Mouse (Mus musculus): Measurements from ENCODE around the gene Rab24. TPM values are rescaled to one million over a fixed set of nuclear protein-coding genes. Genes with fewer than 3 reads are reported as not detected.
A peak's percentile ranks its signal among the peaks of the same experiment; 100 is the strongest.

Gene Rab24
- polyA plus RNA-seq, 1 experiment from 2014 or later = 76.2 TPM

- DNase-seq (ENCODE audit: low spot score) = no peak
- H3K36me3 ChIP-seq = peaks cover 35% of the 10 kb centered on the region
- WGBS = 83% methylated on average over 11 of the region's 11 CpGs
- no peaks in the 10 kb centered on the region for H3K9me3 ChIP-seq
- no peak overlapping the region for H3K4me3 ChIP-seq
- peaks cover 7% of the 10 kb centered on the region; the same call in 1 of the 2 replicates for H3K27me3 ChIP-seq (ENCODE audit: insufficient read depth, poor library complexity, severe bottlenecking)
- no peak overlapping the region for H3K27ac ChIP-seq
- peaks cover 61% of the 10 kb centered on the region for H3K4me1 ChIP-seq
These were observed 3.9 kb upstream of the Rab24 start for GRCm38 (mm10) chr13:55325596-55325995.

GRCm38 (mm10) chr13:55322130-55322825 lies 532 bp upstream of the Rab24 start:
- H3K4me3 ChIP-seq = peak overlapping the region; percentile 88
- no peak for DNase-seq (ENCODE audit: low spot score)
- peaks cover 66% of the 10 kb centered on the region for H3K36me3 ChIP-seq
- WGBS = 1% methylated on average over 31 of the region's 31 CpGs
- no peaks in the 10 kb centered on the region for H3K27me3 ChIP-seq (ENCODE audit: insufficient read depth, poor library complexity, severe bottlenecking)
- no peaks in the 10 kb centered on the region for H3K9me3 ChIP-seq
- peaks cover 39% of the 10 kb centered on the region for H3K4me1 ChIP-seq
- peak overlapping the region; percentile 96 for H3K27ac ChIP-seq

- Histone ChIP-seq H3K36me3 (peaks cover 74% of the 10 kb centered on the region), H3K4me1 (peaks cover 34% of the 10 kb centered on the region), H3K27ac (peak within 1 kb of the TSS; percentile 96), H3K27me3 (ENCODE audit: insufficient read depth, poor library complexity, severe bottlenecking) (no peaks in the 10 kb centered on the region), H3K9me3 (no peaks in the 10 kb centered on the region), H3K4me3 (peak within 1 kb of the TSS; percentile 88)
- DNase-seq (ENCODE audit: low spot score) = no peak
- WGBS = 70% methylated on average over 4 of the region's 4 CpGs
These were observed 1.7 kb downstream of the Rab24 start, which contains the start of gene Prelid1 for GRCm38 (mm10) chr13:55319931-55320533. TSS of gene Prelid1 (plus strand) at chr13:55320500.

- no peak for DNase-seq (ENCODE audit: low spot score)
- H3K4me3 ChIP-seq = no peak overlapping the region
- WGBS = 85% methylated on average over 3 of the region's 3 CpGs
- peaks cover 76% of the 10 kb centered on the region for H3K36me3 ChIP-seq
- no peaks in the 10 kb centered on the region for H3K27me3 ChIP-seq (ENCODE audit: insufficient read depth, poor library complexity, severe bottlenecking)
- no peak overlapping the region for H3K27ac ChIP-seq
- H3K4me1 ChIP-seq = peaks cover 27% of the 10 kb centered on the region
- H3K9me3 ChIP-seq = no peaks in the 10 kb centered on the region
These were observed 3.4 kb downstream of the Rab24 start for GRCm38 (mm10) chr13:55318351-55318750.

- H3K9me3 ChIP-seq = no peaks in the 10 kb centered on the region
- peaks cover 97% of the 10 kb centered on the region for H3K36me3 ChIP-seq
- H3K27ac ChIP-seq = no peak overlapping the region
- no peak for DNase-seq (ENCODE audit: low spot score)
- 86% methylated on average over 2 of the region's 2 CpGs for WGBS
- peaks cover 3% of the 10 kb centered on the region; the same call in 1 of the 2 replicates for H3K4me1 ChIP-seq
- no peak overlapping the region for H3K4me3 ChIP-seq
- no peaks in the 10 kb centered on the region for H3K27me3 ChIP-seq (ENCODE audit: insufficient read depth, poor library complexity, severe bottlenecking)
These were observed 6.8 kb downstream of the Rab24 start for GRCm38 (mm10) chr13:55314891-55315412.

- peaks cover 92% of the 10 kb centered on the region for H3K36me3 ChIP-seq
- H3K4me1 ChIP-seq = no peaks in the 10 kb centered on the region
- DNase-seq (ENCODE audit: low spot score) = no peak
- H3K9me3 ChIP-seq = no peaks in the 10 kb centered on the region
- WGBS = 93% methylated on average over 9 of the region's 9 CpGs
- H3K27me3 ChIP-seq (ENCODE audit: insufficient read depth, poor library complexity, severe bottlenecking) = no peaks in the 10 kb centered on the region
- H3K4me3 ChIP-seq = no peak overlapping the region
- H3K27ac ChIP-seq = no peak overlapping the region
These were observed 8.7 kb downstream of the Rab24 start for GRCm38 (mm10) chr13:55313051-55313450.

- Histone ChIP-seq H3K36me3 (peaks cover 92% of the 10 kb centered on the region), H3K27ac (no peak overlapping the region), H3K4me3 (no peak overlapping the region), H3K4me1 (no peaks in the 10 kb centered on the region), H3K9me3 (no peaks in the 10 kb centered on the region), H3K27me3 (ENCODE audit: insufficient read depth, poor library complexity, severe bottlenecking) (no peaks in the 10 kb centered on the region)
- DNase-seq (ENCODE audit: low spot score) = no peak
- 89% methylated on average over 8 of the region's 8 CpGs for WGBS
These were observed 9.6 kb downstream of the Rab24 start for GRCm38 (mm10) chr13:55312028-55312630.

GRCm38 (mm10) chr13:55300913-55301312 lies 20.8 kb downstream of the Rab24 start:
- peaks cover 97% of the 10 kb centered on the region for H3K36me3 ChIP-seq
- H3K4me1 ChIP-seq = no peaks in the 10 kb centered on the region
- H3K27ac ChIP-seq = no peak overlapping the region
- H3K4me3 ChIP-seq = no peak overlapping the region
- WGBS = 94% methylated on average over 5 of the region's 5 CpGs
- DNase-seq (ENCODE audit: low spot score) = no peak
- no peaks in the 10 kb centered on the region for H3K27me3 ChIP-seq (ENCODE audit: insufficient read depth, poor library complexity, severe bottlenecking)
- H3K9me3 ChIP-seq = no peaks in the 10 kb centered on the region

GRCm38 (mm10) chr13:55296760-55297159 lies 25.0 kb downstream of the Rab24 start:
- DNase-seq (ENCODE audit: low spot score) = no peak
- no peaks in the 10 kb centered on the region for H3K27me3 ChIP-seq (ENCODE audit: insufficient read depth, poor library complexity, severe bottlenecking)
- peaks cover 96% of the 10 kb centered on the region for H3K36me3 ChIP-seq
- no peak overlapping the region for H3K27ac ChIP-seq
- 95% methylated on average over 1 of the region's 1 CpGs for WGBS
- no peaks in the 10 kb centered on the region for H3K9me3 ChIP-seq
- H3K4me1 ChIP-seq = no peaks in the 10 kb centered on the region
- no peak overlapping the region for H3K4me3 ChIP-seq

GRCm38 (mm10) chr13:55288854-55289253 lies 32.9 kb downstream of the Rab24 start:
- H3K36me3 ChIP-seq = peaks cover 86% of the 10 kb centered on the region
- 87% methylated on average over 3 of the region's 3 CpGs for WGBS
- no peak for DNase-seq (ENCODE audit: low spot score)
- no peaks in the 10 kb centered on the region for H3K9me3 ChIP-seq
- H3K4me1 ChIP-seq = no peaks in the 10 kb centered on the region
- no peaks in the 10 kb centered on the region for H3K27me3 ChIP-seq (ENCODE audit: insufficient read depth, poor library complexity, severe bottlenecking)
- H3K4me3 ChIP-seq = no peak overlapping the region
- no peak overlapping the region for H3K27ac ChIP-seq

- Histone ChIP-seq H3K4me1 (no peaks in the 10 kb centered on the region), H3K4me3 (no peak overlapping the region), H3K9me3 (no peaks in the 10 kb centered on the region), H3K27ac (no peak overlapping the region), H3K36me3 (peaks cover 69% of the 10 kb centered on the region), H3K27me3 (ENCODE audit: insufficient read depth, poor library complexity, severe bottlenecking) (no peaks in the 10 kb centered on the region)
- no peak for DNase-seq (ENCODE audit: low spot score)
- 86% methylated on average over 5 of the region's 5 CpGs for WGBS
These were observed 44.1 kb downstream of the Rab24 start for GRCm38 (mm10) chr13:55277646-55278045.

GRCm38 (mm10) chr13:55277203-55277602 lies 44.5 kb downstream of the Rab24 start:
- H3K27ac ChIP-seq = no peak overlapping the region
- WGBS = 85% methylated on average over 5 of the region's 5 CpGs
- H3K27me3 ChIP-seq (ENCODE audit: insufficient read depth, poor library complexity, severe bottlenecking) = no peaks in the 10 kb centered on the region
- DNase-seq (ENCODE audit: low spot score) = no peak
- H3K36me3 ChIP-seq = peaks cover 70% of the 10 kb centered on the region
- H3K4me1 ChIP-seq = no peaks in the 10 kb centered on the region
- no peaks in the 10 kb centered on the region for H3K9me3 ChIP-seq
- no peak overlapping the region for H3K4me3 ChIP-seq
